Mouse (Mus musculus): Measurements from ENCODE around the gene Ccdc177. TPM values are rescaled to one million over a fixed set of nuclear protein-coding genes. Genes with fewer than 3 reads are reported as not detected.
"Not testable (repeated sequence)": the region's sequence is repeated elsewhere in the genome, so short reads cannot be mapped to it uniquely, and the experiment has no call there.

The Ccdc177 gene
- polyA plus RNA-seq, 1 experiment: not detected

GRCm38 (mm10) chr12:80789849-80790694, 29.6 kb upstream of the Ccdc177 start, which contains the start of gene Susd6:
Susd6 (plus strand) TSS chr12:80790510.
- Histone ChIP-seq H3K27ac (replicated peaks; ENCODE audit: low read depth, low read length) (peak within 1 kb of the TSS; percentile 98), H3K4me3 (ENCODE audit: insufficient read depth, low read depth, low read length) (peak within 1 kb of the TSS; percentile 99), H3K4me1 (ENCODE audit: control insufficient read depth, insufficient read depth, insufficient read length, low read length) (peaks cover 20% of the 10 kb centered on the region)

DNA sequence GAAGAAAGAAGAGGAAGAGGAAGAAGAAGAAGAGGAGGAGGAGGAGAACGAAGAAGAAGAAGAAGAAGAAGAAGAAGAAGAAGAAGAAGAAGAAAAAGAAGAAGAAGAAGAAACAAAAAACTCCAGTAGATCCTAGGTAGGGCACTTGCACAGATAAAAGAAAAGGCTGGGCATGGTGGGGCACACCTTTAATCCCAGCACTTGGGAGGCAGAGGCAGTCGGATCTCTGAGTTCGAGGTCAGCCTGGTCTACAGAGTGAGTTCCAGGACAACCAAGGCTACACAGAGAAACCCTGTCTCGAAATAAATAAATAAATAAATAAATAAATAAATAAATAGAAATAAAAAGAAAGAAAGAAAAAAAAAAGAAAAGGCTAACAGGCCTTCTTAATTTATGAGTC, 28.8 kb upstream of the Ccdc177 start:
- not testable (repeated sequence) for H3K4me3 ChIP-seq (ENCODE audit: insufficient read depth, low read depth, low read length); H3K27ac ChIP-seq (replicated peaks; ENCODE audit: low read depth, low read length)
- peaks cover 18% of the 10 kb centered on the region for H3K4me1 ChIP-seq (ENCODE audit: control insufficient read depth, insufficient read depth, insufficient read length, low read length)

GRCm38 (mm10) chr12:80788188-80788587, 27.7 kb upstream of the Ccdc177 start:
- no peak overlapping the region for H3K4me3 ChIP-seq (ENCODE audit: insufficient read depth, low read depth, low read length)
- H3K27ac ChIP-seq (replicated peaks; ENCODE audit: low read depth, low read length): no peak overlapping the region
- H3K4me1 ChIP-seq (ENCODE audit: control insufficient read depth, insufficient read depth, insufficient read length, low read length): peaks cover 12% of the 10 kb centered on the region; the same call in 1 of the 2 replicates

GRCm38 (mm10) chr12:80787604-80788003, 27.1 kb upstream of the Ccdc177 start:
- H3K4me3 ChIP-seq (ENCODE audit: insufficient read depth, low read depth, low read length): no peak overlapping the region
- H3K4me1 ChIP-seq (ENCODE audit: control insufficient read depth, insufficient read depth, insufficient read length, low read length): peaks cover 7% of the 10 kb centered on the region; the same call in 1 of the 2 replicates
- no peak overlapping the region for H3K27ac ChIP-seq (replicated peaks; ENCODE audit: low read depth, low read length)

DNA sequence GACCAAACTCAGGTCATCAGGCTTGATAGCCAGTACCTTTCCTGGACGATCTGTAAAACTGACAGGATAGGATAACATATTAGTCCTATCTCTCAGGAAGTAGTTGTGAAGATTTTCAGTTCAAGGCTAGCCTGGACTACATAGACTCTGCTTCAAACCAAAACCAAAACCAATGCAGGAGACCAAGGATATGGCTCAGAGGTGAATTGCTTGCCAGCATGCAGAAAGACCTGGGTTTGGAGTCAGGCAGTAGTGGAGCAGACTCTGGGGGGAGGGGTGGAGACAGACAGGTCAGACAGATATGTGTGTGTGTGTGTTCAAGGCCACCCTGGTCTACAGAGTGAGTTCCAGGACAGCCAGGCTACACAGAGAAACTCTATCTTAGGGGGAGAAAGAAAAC, 26.1 kb upstream of the Ccdc177 start:
- Histone ChIP-seq H3K4me3 (ENCODE audit: insufficient read depth, low read depth, low read length) (no peak overlapping the region), H3K4me1 (ENCODE audit: control insufficient read depth, insufficient read depth, insufficient read length, low read length) (peaks cover 5% of the 10 kb centered on the region; the same call in 1 of the 2 replicates), H3K27ac (replicated peaks; ENCODE audit: low read depth, low read length) (no peak overlapping the region)

- no peak overlapping the region for H3K4me3 ChIP-seq (ENCODE audit: insufficient read depth, low read depth, low read length)
- no peak overlapping the region for H3K27ac ChIP-seq (replicated peaks; ENCODE audit: low read depth, low read length)
Observed at GRCm38 (mm10) chr12:80785597-80785996, 25.1 kb upstream of the Ccdc177 start.

DNA sequence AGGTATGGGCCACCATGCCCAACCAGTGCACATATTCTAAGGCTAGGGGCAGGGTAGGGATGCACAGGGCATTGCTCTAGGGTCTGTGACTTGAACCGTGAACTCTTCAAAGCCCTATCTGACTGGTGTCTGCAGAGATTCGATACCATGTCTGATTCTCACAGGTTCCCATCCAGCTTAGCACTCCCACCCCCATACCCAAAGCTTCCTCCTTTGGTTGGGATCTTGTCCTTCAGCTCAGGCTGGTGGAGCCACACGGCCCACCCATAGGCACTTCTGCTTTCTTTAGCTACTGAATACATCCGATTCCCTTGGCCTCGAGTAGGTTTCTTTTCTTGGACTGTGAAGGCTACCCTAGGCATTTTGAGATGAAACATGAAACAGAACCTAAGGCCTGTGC, 24.5 kb upstream of the Ccdc177 start:
- no peak overlapping the region for H3K4me3 ChIP-seq (ENCODE audit: insufficient read depth, low read depth, low read length)
- H3K27ac ChIP-seq (replicated peaks; ENCODE audit: low read depth, low read length): no peak overlapping the region
- H3K4me1 ChIP-seq (ENCODE audit: control insufficient read depth, insufficient read depth, insufficient read length, low read length): peaks cover 5% of the 10 kb centered on the region; the same call in 1 of the 2 replicates

More at GRCm38 (mm10) chr12:80785597-80785996, 25.1 kb upstream of the Ccdc177 start:
- H3K4me1 ChIP-seq (ENCODE audit: control insufficient read depth, insufficient read depth, insufficient read length, low read length): peaks cover 5% of the 10 kb centered on the region; the same call in 1 of the 2 replicates

DNA sequence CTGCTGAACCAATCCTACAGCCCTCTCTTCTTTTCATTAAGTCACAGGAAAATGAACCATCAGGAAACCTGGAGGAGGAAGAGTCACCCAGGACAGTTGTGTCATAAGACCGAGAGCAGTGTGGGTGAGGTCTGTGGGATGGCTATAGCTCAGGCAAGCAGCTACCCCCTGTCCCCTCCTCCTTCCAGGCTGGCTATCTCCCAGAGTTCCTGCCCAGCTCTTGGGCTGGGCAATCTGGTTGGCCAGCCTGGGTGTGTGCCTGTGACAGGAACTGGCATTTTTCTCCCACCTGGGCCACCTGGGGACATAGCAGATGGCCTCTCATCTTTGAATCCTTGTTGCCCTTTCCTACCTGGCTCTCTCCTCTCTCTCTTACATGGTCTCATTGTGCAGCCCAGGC, 23.4 kb upstream of the Ccdc177 start:
- Histone ChIP-seq H3K4me1 (ENCODE audit: control insufficient read depth, insufficient read depth, insufficient read length, low read length) (0 out of 2 replicates have a peak, but pooled peaks cover 2% of the 10 kb centered on the region), H3K27ac (replicated peaks; ENCODE audit: low read depth, low read length) (no peak overlapping the region), H3K4me3 (ENCODE audit: insufficient read depth, low read depth, low read length) (no peak overlapping the region)

DNA sequence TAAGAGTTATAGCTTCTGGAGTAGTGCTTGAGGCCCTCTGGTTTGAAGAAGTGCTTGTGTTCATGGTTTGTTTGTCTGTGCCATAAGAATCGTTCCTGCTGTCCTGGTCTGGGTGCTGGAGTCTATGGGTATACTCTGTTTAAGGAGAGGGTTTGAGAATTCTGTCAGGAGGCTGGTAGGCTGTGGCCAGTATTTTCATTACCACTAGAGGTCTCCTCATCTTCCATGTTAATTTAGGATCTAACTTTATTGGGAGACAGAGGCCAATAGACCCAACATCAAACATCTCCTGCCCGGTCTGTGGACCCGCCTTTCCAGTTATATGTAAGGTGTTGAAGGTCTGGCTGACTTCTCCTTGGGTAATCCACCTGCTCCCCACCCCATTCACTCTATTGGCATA, 22.4 kb upstream of the Ccdc177 start:
- Histone ChIP-seq H3K27ac (replicated peaks; ENCODE audit: low read depth, low read length) (no peak overlapping the region), H3K4me1 (ENCODE audit: control insufficient read depth, insufficient read depth, insufficient read length, low read length) (0 out of 2 replicates have a peak, but pooled peaks cover 2% of the 10 kb centered on the region), H3K4me3 (ENCODE audit: insufficient read depth, low read depth, low read length) (no peak overlapping the region)

DNA sequence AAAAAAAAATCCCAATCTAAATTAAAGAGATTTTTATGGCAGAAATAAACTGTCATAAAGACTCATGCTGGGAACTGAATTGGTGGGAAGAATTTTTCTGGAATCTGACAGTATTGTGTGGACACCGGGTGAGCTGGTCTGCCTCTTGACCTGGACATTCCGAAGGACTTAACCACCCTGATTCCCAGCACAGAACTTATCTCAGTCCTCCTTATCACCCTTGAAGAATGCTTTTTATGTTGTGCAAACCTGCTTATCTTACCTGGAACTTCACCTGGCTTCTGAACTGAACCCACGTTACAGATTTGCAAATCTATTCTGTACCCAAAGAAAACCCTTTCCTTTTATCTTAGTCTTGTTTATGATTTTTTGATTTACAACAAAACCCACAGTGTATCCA, 21.7 kb upstream of the Ccdc177 start:
- no peak overlapping the region for H3K4me3 ChIP-seq (ENCODE audit: insufficient read depth, low read depth, low read length)
- 0 out of 2 replicates have a peak, but pooled peaks cover 2% of the 10 kb centered on the region for H3K4me1 ChIP-seq (ENCODE audit: control insufficient read depth, insufficient read depth, insufficient read length, low read length)
- H3K27ac ChIP-seq (replicated peaks; ENCODE audit: low read depth, low read length): no peak overlapping the region

- Histone ChIP-seq H3K4me1 (ENCODE audit: control insufficient read depth, insufficient read depth, insufficient read length, low read length) (no peaks in the 10 kb centered on the region), H3K27ac (replicated peaks; ENCODE audit: low read depth, low read length) (no peak overlapping the region), H3K4me3 (ENCODE audit: insufficient read depth, low read depth, low read length) (no peak overlapping the region)
Observed at GRCm38 (mm10) chr12:80779760-80780159, 19.3 kb upstream of the Ccdc177 start.

DNA sequence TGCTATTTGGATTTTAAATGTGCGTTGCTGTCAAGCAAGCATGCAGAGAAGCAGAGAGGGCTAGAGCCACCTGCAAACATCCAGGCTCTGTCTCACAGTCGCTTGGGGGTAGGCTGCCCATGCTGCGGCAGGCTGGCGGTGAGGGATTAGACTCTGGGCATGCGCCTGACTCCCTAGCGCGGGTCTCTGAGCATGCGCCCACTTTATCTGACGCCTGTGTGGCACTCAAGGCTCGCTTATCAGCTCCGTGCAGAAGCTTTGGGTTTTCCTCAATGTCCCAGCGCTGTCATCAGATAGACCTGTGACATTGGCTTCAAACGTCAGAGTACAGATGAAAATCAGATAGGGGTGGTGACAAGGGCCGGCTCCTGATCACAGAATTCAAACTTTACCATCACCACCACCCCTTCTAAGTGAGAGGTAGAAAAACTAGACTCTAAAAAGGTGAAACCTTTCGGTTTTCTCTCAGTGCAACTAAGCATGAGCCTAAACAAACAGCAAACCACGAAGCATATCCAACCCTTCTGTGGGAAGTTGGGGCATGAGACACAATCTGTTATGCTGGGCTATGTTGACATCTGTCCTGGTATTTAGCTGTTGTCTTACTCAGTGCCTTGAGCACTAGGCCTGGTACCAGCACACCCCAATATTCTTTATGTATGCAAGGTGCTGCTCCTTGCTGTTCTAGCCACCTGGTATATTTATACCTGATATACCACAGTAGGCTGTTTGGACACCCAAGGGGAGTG, 17.9 kb upstream of the Ccdc177 start:
- Histone ChIP-seq H3K27ac (replicated peaks; ENCODE audit: low read depth, low read length) (no peak overlapping the region), H3K4me3 (ENCODE audit: insufficient read depth, low read depth, low read length) (no peak overlapping the region), H3K4me1 (ENCODE audit: control insufficient read depth, insufficient read depth, insufficient read length, low read length) (no peaks in the 10 kb centered on the region)

- Histone ChIP-seq H3K4me1 (ENCODE audit: control insufficient read depth, insufficient read depth, insufficient read length, low read length) (no peaks in the 10 kb centered on the region), H3K4me3 (ENCODE audit: insufficient read depth, low read depth, low read length) (no peak overlapping the region), H3K27ac (replicated peaks; ENCODE audit: low read depth, low read length) (no peak overlapping the region)
Observed at GRCm38 (mm10) chr12:80776046-80776634, 15.7 kb upstream of the Ccdc177 start.

DNA sequence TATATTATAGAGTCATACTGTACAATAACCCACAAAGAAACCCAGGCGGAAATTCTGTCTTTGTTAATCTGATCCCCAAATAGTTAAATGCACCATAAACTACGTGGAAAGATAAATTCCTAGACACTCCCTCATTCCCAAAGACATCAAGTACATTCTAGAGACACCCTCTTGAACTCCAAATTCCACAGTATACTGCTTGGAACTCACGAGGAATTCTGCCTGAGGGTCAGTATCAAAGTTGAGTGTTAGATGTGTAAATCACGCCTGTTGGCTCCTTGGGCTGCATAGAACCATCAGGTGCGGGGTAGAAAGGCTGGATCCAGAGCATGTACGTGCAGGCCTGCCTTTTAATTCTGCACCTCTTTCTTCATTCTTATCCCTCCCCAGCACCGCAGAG, 14.3 kb upstream of the Ccdc177 start:
- Histone ChIP-seq H3K27ac (replicated peaks; ENCODE audit: low read depth, low read length) (no peak overlapping the region), H3K4me3 (ENCODE audit: insufficient read depth, low read depth, low read length) (no peak overlapping the region), H3K4me1 (ENCODE audit: control insufficient read depth, insufficient read depth, insufficient read length, low read length) (no peaks in the 10 kb centered on the region)

GRCm38 (mm10) chr12:80769697-80770096, 9.2 kb upstream of the Ccdc177 start:
- no peaks in the 10 kb centered on the region for H3K4me1 ChIP-seq (ENCODE audit: control insufficient read depth, insufficient read depth, insufficient read length, low read length)
- no peak overlapping the region for H3K4me3 ChIP-seq (ENCODE audit: insufficient read depth, low read depth, low read length)
- H3K27ac ChIP-seq (replicated peaks; ENCODE audit: low read depth, low read length): no peak overlapping the region
